7 mouse cellular contexts compared by ENCODE assay signal in genomic region chr4:117019206-117020134, GRCm38 (mm10). TPM values are rescaled to one million over a fixed set of nuclear protein-coding genes. Genes with fewer than 3 reads are reported as not detected.
DNase-seq lines count a peak whose midpoint lies in the region; ATAC-seq lines count a peak whose summit lies in the region.

TSS of gene Eif2b3 (plus strand) at chr4:117019402.

- no peaks in the 10 kb centered on the region for H3K27me3 ChIP-seq in embryonic facial prominence, embryonic 10.5 days (replicated peaks; ENCODE audit: low read depth, poor library complexity, severe bottlenecking)
- H3K27me3 ChIP-seq in limb, embryonic 11.5 days (ENCODE audit: control insufficient read depth, insufficient read depth, low read length): no peaks in the 10 kb centered on the region
- no peaks in the 10 kb centered on the region for H3K27me3 ChIP-seq in midbrain, embryonic 14.5 days (ENCODE audit: control insufficient read depth, insufficient read depth, low read length)

- peak within 1 kb of the TSS; percentile 86 for H3K27ac ChIP-seq in embryonic facial prominence, embryonic 10.5 days (replicated peaks)
- no peak within 1 kb of the TSS for H3K27ac ChIP-seq in limb, embryonic 11.5 days (replicated peaks; ENCODE audit: low read depth, low read length)
- peak within 1 kb of the TSS; percentile 60; the same call in 1 of the 2 replicates for H3K27ac ChIP-seq in midbrain, embryonic 14.5 days (replicated peaks; ENCODE audit: low read depth, low read length)

- H3K4me3 ChIP-seq in embryonic facial prominence, embryonic 10.5 days: peak within 1 kb of the TSS; percentile 90
- H3K4me3 ChIP-seq in limb, embryonic 11.5 days (ENCODE audit: low read depth, low read length): peak within 1 kb of the TSS; percentile 71
- peak within 1 kb of the TSS; percentile 75 for H3K4me3 ChIP-seq in midbrain, embryonic 14.5 days (replicated peaks; ENCODE audit: low read depth, low read length)

- peaks cover 11% of the 10 kb centered on the region for H3K4me1 ChIP-seq in embryonic facial prominence, embryonic 10.5 days
- 0 out of 2 replicates have a peak, but pooled peaks cover 5% of the 10 kb centered on the region for H3K4me1 ChIP-seq in limb, embryonic 11.5 days (ENCODE audit: control insufficient read depth, insufficient read depth, low read length)
- peaks cover 6% of the 10 kb centered on the region; the same call in 1 of the 2 replicates for H3K4me1 ChIP-seq in midbrain, embryonic 14.5 days (ENCODE audit: control insufficient read depth, insufficient read depth, low read length)

- peak within 1 kb of the TSS; percentile 84 for H3K9ac ChIP-seq in limb, embryonic 11.5 days (ENCODE audit: low read length)
- H3K9ac ChIP-seq in midbrain, embryonic 14.5 days (replicated peaks; ENCODE audit: low read length): peak within 1 kb of the TSS; percentile 78

- WGBS in embryonic facial prominence, embryonic 10.5 days: 1% methylated on average over 61 of the region's 61 CpGs
- WGBS in limb, embryonic 11.5 days: under 1% methylated on average over 61 of the region's 61 CpGs
- WGBS in midbrain, embryonic 14.5 days: under 1% methylated on average over 61 of the region's 61 CpGs

- peaks cover 29% of the 10 kb centered on the region for H3K36me3 ChIP-seq in embryonic facial prominence, embryonic 10.5 days (replicated peaks)
- H3K36me3 ChIP-seq in limb, embryonic 11.5 days (ENCODE audit: control insufficient read depth, insufficient read depth, low read length): peaks cover 7% of the 10 kb centered on the region; the same call in 1 of the 2 replicates
- H3K36me3 ChIP-seq in midbrain, embryonic 14.5 days (ENCODE audit: control insufficient read depth, insufficient read depth, low read length): peaks cover 19% of the 10 kb centered on the region

- peak; percentile 93 for DNase-seq in adrenal gland, postnatal 10 days
- DNase-seq in embryonic facial prominence, embryonic 10.5 days (ENCODE audit: low spot score): peak; percentile 95
- peak; percentile 88 for DNase-seq in kidney, adult 18-20 months
- peak; percentile 93 for DNase-seq in limb, embryonic 11.5 days (ENCODE audit: low spot score)
- DNase-seq in midbrain, embryonic 14.5 days: peak; percentile 97
- peak; percentile 75 to 86 for DNase-seq in spleen, adult 18-20 months

- H3K4me2 ChIP-seq in limb, embryonic 11.5 days (ENCODE audit: low read depth, severe bottlenecking): peak within 1 kb of the TSS; percentile 60
- peak within 1 kb of the TSS; percentile 70 for H3K4me2 ChIP-seq in midbrain, embryonic 14.5 days (ENCODE audit: low read length)

- peak; percentile 99 for ATAC-seq in granulocyte monocyte progenitor cell, adult 5-6 weeks (replicated peaks; ENCODE audit: poor library complexity, severe bottlenecking)
- peak; percentile 84 for ATAC-seq in limb, embryonic 11.5 days (ENCODE audit: insufficient number of reproducible peaks, low FRiP score, low TSS enrichment, low read depth)
- ATAC-seq in midbrain, embryonic 14.5 days (ENCODE audit: low FRiP score, low TSS enrichment): peak; percentile 92

- no peaks in the 10 kb centered on the region for H3K9me3 ChIP-seq in embryonic facial prominence, embryonic 10.5 days
- H3K9me3 ChIP-seq in limb, embryonic 11.5 days (ENCODE audit: control insufficient read depth, low read length): no peaks in the 10 kb centered on the region
- H3K9me3 ChIP-seq in midbrain, embryonic 14.5 days (ENCODE audit: control insufficient read depth, low read length): no peaks in the 10 kb centered on the region

RNA-seq across cellular contexts. Expression of gene Eif2b3, which starts in this region (rescaled TPM):
- total RNA-seq in adrenal gland, postnatal 10 days (2021): 10 to 100 TPM; 29.3 to 32.3 TPM
- 63.3 and 63.4 TPM in 2 replicates for polyA plus RNA-seq in embryonic facial prominence, embryonic 10.5 days (2016; fragmentation: Nextera tagmentation; extraction: Ambion mirVana)
- total RNA-seq in granulocyte monocyte progenitor cell, adult 5-6 weeks (2014; fragmentation: Nextera tagmentation): 13.1 and 31.2 TPM in 2 replicates
- 39.7 and 41.3 TPM in 2 replicates for total RNA-seq in granulocyte monocyte progenitor cell, adult 5-6 weeks (2017)
- polyA plus RNA-seq in limb, embryonic 11.5 days (2014; fragmentation: Nextera tagmentation; extraction: Ambion mirVana): 53.5 and 57.2 TPM in 2 replicates
- polyA plus RNA-seq in midbrain, embryonic 14.5 days (2014; fragmentation: Nextera tagmentation; extraction: Ambion mirVana): 49.7 and 52.0 TPM in 2 replicates
